26 mouse cellular contexts compared by ENCODE assay signal in genomic region chr9:65252026-65252425, GRCm38 (mm10). TPM values are rescaled to one million over a fixed set of nuclear protein-coding genes. Genes with fewer than 3 reads are reported as not detected.
DNase-seq lines count a peak whose midpoint lies in the region; TF ChIP-seq lines count a peak whose summit lies in the region.
"Had no signal": no experiment of that assay in that cellular context is flagged by ENCODE, and none has a peak within 500 bp of the region (broad histone marks: within the 10 kb centered on the region; RNA-seq: fewer than 3 reads in every experiment).

No protein-coding gene starts in this region.

- H3K27ac ChIP-seq in gastrocnemius, adult 2 months = no peak overlapping the region
- H3K27ac ChIP-seq in kidney, adult 2 months (ENCODE audit: insufficient read depth, low read depth, low read length) = no peak overlapping the region
- H3K27ac ChIP-seq: forebrain, embryonic 13.5 days; intestine, embryonic 15.5 days; limb, embryonic 10.5 days; limb, embryonic 15.5 days; liver, embryonic 13.5 days; macrophage; midbrain, embryonic 13.5 days; stomach, embryonic 15.5 days had no signal

- no peak overlapping the region for H3K4me3 ChIP-seq in gastrocnemius, adult 2 months
- H3K4me3 ChIP-seq in kidney, adult 2 months (ENCODE audit: insufficient read depth, low read depth, low read length) = no peak overlapping the region
- H3K4me3 ChIP-seq: forebrain, embryonic 13.5 days; heart, embryonic 12.5 days; intestine, embryonic 15.5 days; limb, embryonic 10.5 days; limb, embryonic 15.5 days; liver, embryonic 13.5 days; midbrain, embryonic 13.5 days; stomach, embryonic 15.5 days had no signal

- peak; percentile 72 for DNase-seq in gastrocnemius, adult 2 months
- DNase-seq in gastrocnemius, adult 8-10 months (ENCODE audit: low spot score in 2 of 2) = no peak
- peak; percentile 60 for DNase-seq in NIH3T3 (ENCODE audit: low read depth)
- DNase-seq in adrenal gland, postnatal 14 days = peak; percentile 74
- peak; percentile 39 for DNase-seq in gastrocnemius, postnatal 25 days
- DNase-seq in Muller cell, postnatal 12 days (ENCODE audit: inconsistent ontology term) = no peak
- no peak for DNase-seq in kidney, adult 2 months
- DNase-seq: cerebellum, adult 2 months; cerebellum, postnatal 25 days; heart, adult 11 months; kidney, adult 8-10 months; kidney, postnatal 10 days; layer of hippocampus, postnatal 36 days; liver, embryonic 13.5 days; lung, adult 18-20 months; right cerebral cortex, postnatal 14 days had no signal

- WGBS in kidney, adult 2 months = 74% methylated on average over 3 of the region's 3 CpGs

- no peak for TF ChIP-seq CTCF in gastrocnemius, adult 2 months (IDR thresholded peaks at IDR 0.05)
- TF ChIP-seq CTCF in kidney, adult 2 months (conservative IDR thresholded peaks at IDR 0.05; ENCODE audit: insufficient read depth, insufficient read length, low read depth, low read length) = no peak

- H3K27me3 ChIP-seq in kidney, adult 2 months (replicated peaks; ENCODE audit: control insufficient read depth, insufficient read depth, low read length) = no peaks in the 10 kb centered on the region
- H3K27me3 ChIP-seq: forebrain, embryonic 13.5 days; heart, embryonic 12.5 days; intestine, embryonic 15.5 days; limb, embryonic 15.5 days; midbrain, embryonic 13.5 days; stomach, embryonic 15.5 days had no signal

- no peak for TF ChIP-seq POLR2A in kidney, adult 2 months (IDR thresholded peaks at IDR 0.05; ENCODE audit: low read depth, low read length)

- no peaks in the 10 kb centered on the region for H3K36me3 ChIP-seq in kidney, adult 2 months (ENCODE audit: control insufficient read depth, insufficient read depth, low read length)
- H3K36me3 ChIP-seq: heart, embryonic 12.5 days; intestine, embryonic 15.5 days; limb, embryonic 10.5 days; limb, embryonic 15.5 days; liver, embryonic 13.5 days; midbrain, embryonic 13.5 days; stomach, embryonic 15.5 days had no signal

- H3K4me1 ChIP-seq in kidney, adult 2 months (ENCODE audit: control insufficient read depth, insufficient read depth, low read length) = no peaks in the 10 kb centered on the region
- H3K4me1 ChIP-seq: forebrain, embryonic 13.5 days; intestine, embryonic 15.5 days; midbrain, embryonic 13.5 days; stomach, embryonic 15.5 days had no signal

- intact Hi-C loops in gastrocnemius, adult 2 months (cut with DNase I) = no loop called here

RNA-seq across cellular contexts. Expression of gene Cilp, which starts 13.0 kb away (rescaled TPM):
- total RNA-seq in gastrocnemius, adult 2 months (2021) = 10 to 100 TPM; 13.0 to 35.4 TPM
- 10 to 100 TPM in 2 of 4 experiments, 1 to 10 TPM in 2; 3.3 to 14.7 (median 9.6) TPM for total RNA-seq in gastrocnemius, adult 8-10 months (2022)
- 5.1 and 5.6 TPM in 2 replicates for total RNA-seq in adrenal gland, postnatal 14 days (2021)
- 100 to 1,000 TPM in 1 of 2 experiments, 10 to 100 TPM in 1; 28.8 to 105 TPM for total RNA-seq in gastrocnemius, postnatal 25 days (2021)
- 1.1 and 1.4 TPM in 2 replicates for polyA plus RNA-seq in kidney, adult 2 months (2012; rRNA removed)
- total RNA-seq: layer of hippocampus, postnatal 36 days; megakaryocyte-erythroid progenitor cell, adult 5-6 weeks; MEL had no signal
- polyA plus RNA-seq: heart, embryonic 12.5 days; macrophage had no signal

RNA-seq across cellular contexts. Expression of gene Clpx, which starts 42.0 kb away (rescaled TPM):
- 10 to 100 TPM; 54.0 to 72.6 TPM for total RNA-seq in gastrocnemius, adult 2 months (2021)
- 10 to 100 TPM; 55.4 to 65.0 (median 56.9) TPM for total RNA-seq in gastrocnemius, adult 8-10 months (2022)
- total RNA-seq in adrenal gland, postnatal 14 days (2021) = 132 and 152 TPM in 2 replicates
- total RNA-seq in gastrocnemius, postnatal 25 days (2021) = 10 to 100 TPM; 44.9 to 60.0 TPM
- 24.4 and 25.8 TPM in 2 replicates for polyA plus RNA-seq in kidney, adult 2 months (2012; rRNA removed)

RNA-seq across cellular contexts. Expression of gene Parp16, which starts 56.9 kb away (rescaled TPM):
- total RNA-seq in gastrocnemius, adult 2 months (2021) = 1 to 10 TPM; 3.6 to 3.9 TPM
- 1 to 10 TPM; 3.3 to 5.2 (median 4.1) TPM for total RNA-seq in gastrocnemius, adult 8-10 months (2022)
- total RNA-seq in adrenal gland, postnatal 14 days (2021) = 15.2 and 17.3 TPM in 2 replicates
- total RNA-seq in gastrocnemius, postnatal 25 days (2021) = 1 to 10 TPM; 3.8 to 5.3 TPM
- polyA plus RNA-seq in kidney, adult 2 months (2012; rRNA removed) = 11.0 and 11.9 TPM in 2 replicates

Comparison
In these comparisons a context has a peak if more than half of its experiments do, and no peak if none do; other contexts are left out.
1. DNase-seq: peak in gastrocnemius, adult 2 months (single experiment), NIH3T3 (single experiment), adrenal gland, postnatal 14 days (single experiment) and gastrocnemius, postnatal 25 days (single experiment); none in gastrocnemius, adult 8-10 months (0 of 2), Muller cell, postnatal 12 days (single experiment) and kidney, adult 2 months (single experiment).